Mouse (Mus musculus): Measurements from ENCODE around the gene Rpl35.
"Not testable (repeated sequence)": the region's sequence is repeated elsewhere in the genome, so short reads cannot be mapped to it uniquely, and the experiment has no call there.

Gene Rpl35

GRCm38 (mm10) chr2:39005574-39006079, at the start of gene Rpl35:
TSS of gene Rpl35 (minus strand) at chr2:39005624.
- DNase-seq, result no peak

- DNase-seq, result no peak
Observed at GRCm38 (mm10) chr2:39048515-39048914, 43.1 kb upstream of the Rpl35 start.

GRCm38 (mm10) chr2:39040215-39040614, 34.8 kb upstream of the Rpl35 start:
- no peak for DNase-seq

GRCm38 (mm10) chr2:39031611-39032010, 26.2 kb upstream of the Rpl35 start:
- no peak for DNase-seq

- DNase-seq, result no peak
Observed at GRCm38 (mm10) chr2:39020004-39020403, 14.6 kb upstream of the Rpl35 start.

- DNase-seq, result no peak
Observed at GRCm38 (mm10) chr2:39016581-39016980, 11.2 kb upstream of the Rpl35 start.

GRCm38 (mm10) chr2:39012768-39013279, 7.4 kb upstream of the Rpl35 start:
- DNase-seq, result no peak

- no peak for DNase-seq
Observed at GRCm38 (mm10) chr2:39011971-39012370, 6.5 kb upstream of the Rpl35 start.

GRCm38 (mm10) chr2:39011264-39011663, 5.8 kb upstream of the Rpl35 start:
- no peak for DNase-seq

GRCm38 (mm10) chr2:39010144-39010543, 4.7 kb upstream of the Rpl35 start:
- not testable (repeated sequence) for DNase-seq

- no peak for DNase-seq
Observed at GRCm38 (mm10) chr2:39008954-39009365, 3.5 kb upstream of the Rpl35 start.

- no peak for DNase-seq
Observed at GRCm38 (mm10) chr2:39008350-39008851, 3.0 kb upstream of the Rpl35 start.

GRCm38 (mm10) chr2:39007865-39008264, 2.4 kb upstream of the Rpl35 start:
- DNase-seq, result peak; percentile 88

GRCm38 (mm10) chr2:39006149-39006730, 816 bp upstream of the Rpl35 start:
- no peak for DNase-seq

GRCm38 (mm10) chr2:39004880-39005435, 466 bp downstream of the Rpl35 start, which contains the start of gene Arpc5l:
TSS of gene Arpc5l (plus strand) at chr2:39005348.
- DNase-seq, result peak; percentile 86

- no peak for DNase-seq
Observed at GRCm38 (mm10) chr2:39004372-39004771, 1.1 kb downstream of the Rpl35 start.

- no peak for DNase-seq
Observed at GRCm38 (mm10) chr2:39003512-39003911, 1.9 kb downstream of the Rpl35 start.

- no peak for DNase-seq
Observed at GRCm38 (mm10) chr2:39003106-39003505, 2.3 kb downstream of the Rpl35 start.

GRCm38 (mm10) chr2:39001866-39002265, 3.6 kb downstream of the Rpl35 start:
- DNase-seq, result no peak

- DNase-seq, result no peak
Observed at GRCm38 (mm10) chr2:39000587-39000919, 4.9 kb downstream of the Rpl35 start.

GRCm38 (mm10) chr2:38999910-39000586, 5.4 kb downstream of the Rpl35 start:
- no peak for DNase-seq

GRCm38 (mm10) chr2:38999381-38999780, 6.0 kb downstream of the Rpl35 start:
- DNase-seq, result no peak

Measured in cerebellum, adult 11 months (tissue).